Mouse (Mus musculus): Measurements from ENCODE around the gene Srpk3. TPM values are rescaled to one million over a fixed set of nuclear protein-coding genes. Genes with fewer than 3 reads are reported as not detected.
"Not testable (repeated sequence)": the region's sequence is repeated elsewhere in the genome, so short reads cannot be mapped to it uniquely, and the experiment has no call there.

The Srpk3 gene
- 1 to 10 TPM; 2.7 to 7.8 TPM for total RNA-seq (2021)
- long read RNA-seq, experiment 1, partial matches to known transcripts: 1 of 5 reads
- long read RNA-seq, experiment 1, other reads (novel, unspliced or antisense): 1 of 5 reads
- long read RNA-seq, experiment 2, partial matches to known transcripts: 0 of 4 reads
- long read RNA-seq, experiment 2, other reads (novel, unspliced or antisense): 3 of 4 reads

- no peak for DNase-seq
Observed at GRCm38 (mm10) chrX:73774168-73774760, at the start of gene Srpk3. Srpk3 (plus strand) TSS chrX:73774405.

GRCm38 (mm10) chrX:73730908-73731307 lies 43.3 kb upstream of the Srpk3 start:
- no peak for DNase-seq

GRCm38 (mm10) chrX:73738155-73738554 lies 36.0 kb upstream of the Srpk3 start:
- DNase-seq: peak; percentile 8

GRCm38 (mm10) chrX:73739151-73739550 lies 35.1 kb upstream of the Srpk3 start:
- no peak for DNase-seq

GRCm38 (mm10) chrX:73739841-73740240 lies 34.4 kb upstream of the Srpk3 start:
- DNase-seq: not testable (repeated sequence)

- DNase-seq: no peak
Observed at GRCm38 (mm10) chrX:73744774-73745481, 29.3 kb upstream of the Srpk3 start.

- DNase-seq: no peak
Observed at GRCm38 (mm10) chrX:73748977-73749376, 25.2 kb upstream of the Srpk3 start.

- no peak for DNase-seq
Observed at GRCm38 (mm10) chrX:73756334-73757140, 17.7 kb upstream of the Srpk3 start, which contains the start of gene Plxnb3. Plxnb3 (plus strand) TSS chrX:73757090.

GRCm38 (mm10) chrX:73758611-73759290 lies 15.5 kb upstream of the Srpk3 start:
- DNase-seq: no peak

- peak; percentile 75 for DNase-seq
Observed at GRCm38 (mm10) chrX:73765311-73765710, 8.9 kb upstream of the Srpk3 start.

- DNase-seq: no peak
Observed at GRCm38 (mm10) chrX:73767267-73767666, 6.9 kb upstream of the Srpk3 start.

- DNase-seq: no peak
Observed at GRCm38 (mm10) chrX:73774802-73775483, 738 bp downstream of the Srpk3 start.

- no peak for DNase-seq
Observed at GRCm38 (mm10) chrX:73782227-73782626, 8.0 kb downstream of the Srpk3 start.

- DNase-seq: no peak
Observed at GRCm38 (mm10) chrX:73785666-73786065, 11.5 kb downstream of the Srpk3 start.

GRCm38 (mm10) chrX:73786364-73787224 lies 12.4 kb downstream of the Srpk3 start, which contains the start of the genes Idh3g and Ssr4:
Idh3g (minus strand) TSS chrX:73786897.
Ssr4 (plus strand) TSS chrX:73787028.
- DNase-seq: peak; percentile 92

GRCm38 (mm10) chrX:73787225-73787558 lies 13.0 kb downstream of the Srpk3 start:
- no peak for DNase-seq

GRCm38 (mm10) chrX:73788501-73788900 lies 14.3 kb downstream of the Srpk3 start:
- no peak for DNase-seq

GRCm38 (mm10) chrX:73793039-73793438 lies 18.8 kb downstream of the Srpk3 start:
- DNase-seq: no peak

GRCm38 (mm10) chrX:73793505-73793904 lies 19.3 kb downstream of the Srpk3 start:
- no peak for DNase-seq

GRCm38 (mm10) chrX:73797511-73797910 lies 23.3 kb downstream of the Srpk3 start:
- no peak for DNase-seq
